Mouse (Mus musculus) NIH3T3 (cell line): ENCODE measurements at regions not wholly inside any gene's neighbourhood (a gene's known extent, or its start where the extent isn't known, plus 50 kb on each side); places are given as distances from the start of the nearest gene placed in this dataset.
A peak's percentile ranks its signal among the peaks of the same experiment; 100 is the strongest.

Experiments
- DNase-seq: peaks from one replicate; pipeline ENCODE4 v3.0.0-alpha.2; 2012; ENCODE audit warnings: low read depth

- no peak for DNase-seq
These were observed 572.6 kb upstream of the Robo2 start for GRCm38 (mm10) chr16:74984207-74984606.

GRCm38 (mm10) chr16:74966099-74966498 lies 554.5 kb upstream of the Robo2 start:
- DNase-seq = no peak

- DNase-seq = no peak
These were observed 518.1 kb upstream of the Robo2 start for GRCm38 (mm10) chr16:74929739-74930138.

GRCm38 (mm10) chr16:74900835-74901234 lies 489.2 kb upstream of the Robo2 start:
- no peak for DNase-seq

GRCm38 (mm10) chr16:74887724-74888123 lies 476.1 kb upstream of the Robo2 start:
- no peak for DNase-seq

- no peak for DNase-seq
These were observed 467.0 kb upstream of the Robo2 start for GRCm38 (mm10) chr16:74878603-74879002.

- no peak for DNase-seq
These were observed 462.1 kb upstream of the Robo2 start for GRCm38 (mm10) chr16:74873756-74874155.

GRCm38 (mm10) chr16:74857752-74858151 lies 446.1 kb upstream of the Robo2 start:
- peak; percentile 8 for DNase-seq

GRCm38 (mm10) chr16:74840006-74840405 lies 428.4 kb upstream of the Robo2 start:
- DNase-seq = peak; percentile 2

GRCm38 (mm10) chr16:74814386-74814785 lies 402.8 kb upstream of the Robo2 start:
- DNase-seq = no peak

GRCm38 (mm10) chr16:74809154-74809825 lies 397.7 kb upstream of the Robo2 start:
- DNase-seq = no peak

GRCm38 (mm10) chr16:74806775-74807174 lies 395.1 kb upstream of the Robo2 start:
- DNase-seq = no peak

GRCm38 (mm10) chr16:74801296-74801695 lies 389.7 kb upstream of the Robo2 start:
- no peak for DNase-seq

GRCm38 (mm10) chr16:74796303-74796653 lies 384.7 kb upstream of the Robo2 start:
- no peak for DNase-seq

GRCm38 (mm10) chr16:74795360-74796302 lies 384.0 kb upstream of the Robo2 start:
- DNase-seq = no peak

GRCm38 (mm10) chr16:74785365-74786119 lies 373.9 kb upstream of the Robo2 start:
- DNase-seq = no peak

GRCm38 (mm10) chr16:74780388-74780787 lies 368.8 kb upstream of the Robo2 start:
- no peak for DNase-seq

GRCm38 (mm10) chr16:74768264-74768663 lies 356.6 kb upstream of the Robo2 start:
- no peak for DNase-seq

- DNase-seq = no peak
These were observed 345.2 kb upstream of the Robo2 start for GRCm38 (mm10) chr16:74756720-74757345.

GRCm38 (mm10) chr16:74750900-74751299 lies 339.3 kb upstream of the Robo2 start:
- DNase-seq = no peak

GRCm38 (mm10) chr16:74749006-74749405 lies 337.4 kb upstream of the Robo2 start:
- DNase-seq = no peak

GRCm38 (mm10) chr16:74743512-74743911 lies 331.9 kb upstream of the Robo2 start:
- DNase-seq = no peak
